32 mouse cellular contexts compared by ENCODE assay signal in genomic region chr16:93998895-93999294, GRCm38 (mm10). TPM values are rescaled to one million over a fixed set of nuclear protein-coding genes. Genes with fewer than 3 reads are reported as not detected.
"Had no signal": no experiment of that assay in that cellular context is flagged by ENCODE, and none has a peak within 500 bp of the region (broad histone marks: within the 10 kb centered on the region; RNA-seq: fewer than 3 reads in every experiment).

No protein-coding gene starts in this region.

- H3K27ac ChIP-seq: heart, adult 2 months; heart, embryonic 13.5 days; heart, embryonic 15.5 days; hindbrain, embryonic 10.5 days; hindbrain, embryonic 12.5 days; hindbrain, embryonic 14.5 days; intestine, embryonic 15.5 days; kidney, embryonic 15.5 days; limb, embryonic 13.5 days; limb, embryonic 15.5 days; liver, embryonic 12.5 days; liver, embryonic 14.5 days had no signal

- H3K9me3 ChIP-seq: heart, embryonic 13.5 days; heart, embryonic 15.5 days; hindbrain, embryonic 10.5 days; hindbrain, embryonic 12.5 days; intestine, embryonic 15.5 days; kidney, embryonic 15.5 days; limb, embryonic 13.5 days; limb, embryonic 15.5 days; liver, embryonic 12.5 days had no signal

- H3K4me3 ChIP-seq: heart, adult 2 months; heart, embryonic 13.5 days; heart, embryonic 15.5 days; hindbrain, embryonic 10.5 days; hindbrain, embryonic 12.5 days; intestine, embryonic 15.5 days; kidney, embryonic 15.5 days; limb, embryonic 13.5 days; limb, embryonic 15.5 days; liver, embryonic 12.5 days had no signal

- ATAC-seq: hindbrain, embryonic 16.5 days; inflammation-experienced regulatory T-cells, adult 6 months; intestine, embryonic 15.5 days; intestine, postnatal 0 days; liver, embryonic 12.5 days had no signal

- H3K27me3 ChIP-seq: heart, embryonic 13.5 days; heart, embryonic 15.5 days; hindbrain, embryonic 12.5 days; intestine, embryonic 15.5 days; kidney, embryonic 15.5 days; limb, embryonic 13.5 days; limb, embryonic 15.5 days had no signal

- H3K9ac ChIP-seq: heart, embryonic 13.5 days; heart, embryonic 15.5 days; hindbrain, embryonic 12.5 days; hindbrain, embryonic 14.5 days; intestine, embryonic 15.5 days; kidney, embryonic 15.5 days; limb, embryonic 13.5 days; limb, embryonic 15.5 days; liver, embryonic 12.5 days; liver, embryonic 14.5 days had no signal

- H3K4me2 ChIP-seq: heart, embryonic 11.5 days; heart, embryonic 13.5 days; heart, embryonic 15.5 days; hindbrain, embryonic 12.5 days; hindbrain, embryonic 14.5 days; intestine, embryonic 15.5 days; kidney, embryonic 15.5 days; limb, embryonic 13.5 days; limb, embryonic 15.5 days; liver, embryonic 12.5 days had no signal

- H3K4me1 ChIP-seq: heart, embryonic 15.5 days; liver, embryonic 12.5 days had no signal

- H3K36me3 ChIP-seq: heart, embryonic 13.5 days; heart, embryonic 15.5 days; hindbrain, embryonic 10.5 days; hindbrain, embryonic 12.5 days; intestine, embryonic 15.5 days; kidney, embryonic 15.5 days; limb, embryonic 13.5 days; limb, embryonic 15.5 days; liver, embryonic 12.5 days had no signal

- DNase-seq: gastrocnemius, postnatal 14 days; gastrocnemius, postnatal 36 days; heart, adult 11 months; heart, adult 2 months; heart, postnatal 14 days; heart, postnatal 36 days; kidney, adult 18-20 months; kidney, adult 8-10 months; kidney, postnatal 10 days; kidney, postnatal 25 days; layer of hippocampus, adult 9-11 months; layer of hippocampus, postnatal 36 days had no signal

RNA-seq across cellular contexts. Expression of gene Cldn14, which starts 9.7 kb away (rescaled TPM):
- total RNA-seq: gastrocnemius, adult 18-20 months; gastrocnemius, adult 8-10 months; gastrocnemius, postnatal 14 days; heart, adult 2 months; heart, postnatal 14 days; heart, postnatal 36 days; left cerebral cortex, adult 18-20 months had no signal
- polyA plus RNA-seq: heart, adult 2 months; heart, embryonic 13.5 days; heart, embryonic 15.5 days; heart, postnatal 0 days; hindbrain, embryonic 10.5 days; hindbrain, embryonic 14.5 days; hindbrain, embryonic 16.5 days; inflammation-experienced regulatory T-cells, adult 6 months; limb, embryonic 11.5 days; limb, embryonic 13.5 days; limb, embryonic 15.5 days had no signal
